Mouse (Mus musculus): Measurements from ENCODE around the gene Ccl27a. TPM values are rescaled to one million over a fixed set of nuclear protein-coding genes. Genes with fewer than 3 reads are reported as not detected.
"Not testable (repeated sequence)": the region's sequence is repeated elsewhere in the genome, so short reads cannot be mapped to it uniquely, and the experiment has no call there.

Ccl27a gene
- polyA plus RNA-seq, 1 experiment from 2014 or later, result 21.9 TPM

DNA sequence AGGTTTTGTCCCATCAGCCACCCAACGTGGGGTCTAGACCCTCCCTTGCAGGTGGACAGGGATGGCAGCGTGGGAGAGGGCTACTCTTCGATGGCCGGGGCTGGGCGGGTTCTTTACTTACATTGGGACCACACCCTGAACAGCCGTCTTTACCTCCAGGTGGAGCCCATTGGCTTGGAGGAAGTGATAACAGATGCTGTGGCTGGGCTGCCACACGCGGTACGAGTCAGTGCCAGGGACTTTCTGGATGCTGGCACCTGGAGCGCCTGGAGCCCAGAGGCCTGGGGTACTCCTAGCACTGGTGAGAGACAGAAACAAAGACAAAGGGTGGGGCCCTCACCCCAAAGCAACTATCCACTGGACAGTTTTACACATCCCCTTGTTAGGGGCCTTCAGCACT is 6.7 kb downstream of the Ccl27a start:
- not testable (repeated sequence) for H3K4me3 ChIP-seq (ENCODE audit: low read depth, low read length); ATAC-seq; H3K36me3 ChIP-seq (ENCODE audit: control insufficient read depth, insufficient read depth); H3K4me1 ChIP-seq (replicated peaks; ENCODE audit: control insufficient read depth, insufficient read depth, low read length); H3K4me2 ChIP-seq (replicated peaks; ENCODE audit: low read depth); H3K27me3 ChIP-seq (replicated peaks; ENCODE audit: control insufficient read depth, insufficient read depth, low read length); H3K9me3 ChIP-seq (ENCODE audit: control insufficient read depth); H3K27ac ChIP-seq (ENCODE audit: low read depth, low read length); H3K9ac ChIP-seq (ENCODE audit: low read depth, low read length)
- 55% methylated on average over 10 of the region's 10 CpGs for WGBS

DNA sequence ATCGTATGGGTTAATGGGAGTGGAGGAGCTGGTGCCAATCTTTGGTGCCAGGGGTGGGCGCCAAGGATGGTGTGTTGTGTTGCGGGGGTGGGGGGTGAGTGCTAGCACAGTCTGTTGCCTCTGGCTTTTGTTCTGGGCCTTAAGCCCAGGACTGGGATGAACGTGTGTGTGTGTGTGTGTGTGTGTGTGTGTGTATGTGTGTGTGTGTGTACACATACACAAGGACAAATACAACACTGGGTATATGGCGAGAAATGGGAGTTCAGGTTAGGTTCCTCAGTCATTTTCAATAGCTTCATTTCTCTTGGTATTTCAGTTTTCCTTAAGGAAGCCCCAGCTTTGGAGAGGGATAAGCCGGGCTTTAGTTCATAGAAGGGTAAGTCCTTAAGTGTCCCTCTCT is 10.9 kb downstream of the Ccl27a start:
- H3K4me2 ChIP-seq (replicated peaks; ENCODE audit: low read depth); H3K9me3 ChIP-seq (ENCODE audit: control insufficient read depth); H3K4me1 ChIP-seq (replicated peaks; ENCODE audit: control insufficient read depth, insufficient read depth, low read length); ATAC-seq; H3K4me3 ChIP-seq (ENCODE audit: low read depth, low read length); H3K27me3 ChIP-seq (replicated peaks; ENCODE audit: control insufficient read depth, insufficient read depth, low read length); H3K36me3 ChIP-seq (ENCODE audit: control insufficient read depth, insufficient read depth); H3K27ac ChIP-seq (ENCODE audit: low read depth, low read length); H3K9ac ChIP-seq (ENCODE audit: low read depth, low read length): not testable (repeated sequence)
- WGBS, result 69% methylated on average over 4 of the region's 6 CpGs

- not testable (repeated sequence) for H3K27ac ChIP-seq (ENCODE audit: low read depth, low read length); ATAC-seq; H3K4me1 ChIP-seq (replicated peaks; ENCODE audit: control insufficient read depth, insufficient read depth, low read length); H3K4me3 ChIP-seq (ENCODE audit: low read depth, low read length); H3K27me3 ChIP-seq (replicated peaks; ENCODE audit: control insufficient read depth, insufficient read depth, low read length); H3K36me3 ChIP-seq (ENCODE audit: control insufficient read depth, insufficient read depth); H3K9me3 ChIP-seq (ENCODE audit: control insufficient read depth)
- 0 out of 2 replicates have a peak overlapping the region, but pooled peaks have one; percentile 18 for H3K9ac ChIP-seq (ENCODE audit: low read depth, low read length)
- peak overlapping the region; percentile 68; the same call in 1 of the 2 replicates for H3K4me2 ChIP-seq (replicated peaks; ENCODE audit: low read depth)
- WGBS, result 58% methylated on average over 8 of the region's 8 CpGs
Measured at GRCm38 (mm10) chr4:41762688-41763114, 11.3 kb downstream of the Ccl27a start.

- peak overlapping the region; percentile 88; the same call in 1 of the 2 replicates for H3K27ac ChIP-seq (ENCODE audit: low read depth, low read length)
- no peak for TF ChIP-seq CTCF (IDR thresholded peaks at IDR 0.05; ENCODE audit: low read depth)
- no peaks in the 10 kb centered on the region for H3K9me3 ChIP-seq (ENCODE audit: control insufficient read depth)
Measured at GRCm38 (mm10) chr4:41762099-41762687, 11.9 kb downstream of the Ccl27a start.

DNA sequence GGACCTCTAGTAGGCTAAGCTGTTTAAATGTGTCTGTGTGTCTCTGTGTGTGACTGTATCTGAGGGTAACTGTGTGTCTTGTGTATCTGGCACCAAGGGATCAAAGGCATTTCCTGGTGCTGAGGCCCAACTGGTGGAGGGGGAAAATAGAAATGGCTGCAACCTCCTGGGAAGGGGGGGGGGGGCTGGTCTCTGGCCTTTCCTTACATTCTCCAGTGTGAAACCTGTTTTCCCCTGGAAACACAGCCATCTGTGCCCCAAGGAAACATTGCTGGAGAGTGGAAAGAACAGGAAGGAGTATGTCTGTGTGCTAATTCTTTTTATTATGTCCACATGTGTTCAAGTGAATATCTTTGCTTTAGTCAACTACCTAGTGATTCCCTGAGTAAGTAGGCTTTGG is 12.4 kb downstream of the Ccl27a start:
- H3K27ac ChIP-seq (ENCODE audit: low read depth, low read length), result peak overlapping the region; percentile 88
- no peaks in the 10 kb centered on the region for H3K27me3 ChIP-seq (replicated peaks; ENCODE audit: control insufficient read depth, insufficient read depth, low read length)
- no peak for TF ChIP-seq CTCF (IDR thresholded peaks at IDR 0.05; ENCODE audit: low read depth)
- peaks cover 10% of the 10 kb centered on the region; the same call in 1 of the 2 replicates for H3K4me1 ChIP-seq (replicated peaks; ENCODE audit: control insufficient read depth, insufficient read depth, low read length)
- peak overlapping the region; percentile 68 for H3K4me2 ChIP-seq (replicated peaks; ENCODE audit: low read depth)
- no peaks in the 10 kb centered on the region for H3K9me3 ChIP-seq (ENCODE audit: control insufficient read depth)
- H3K36me3 ChIP-seq (ENCODE audit: control insufficient read depth, insufficient read depth), result peaks cover 9% of the 10 kb centered on the region
- peak overlapping the region; percentile 18; the same call in 1 of the 2 replicates for H3K9ac ChIP-seq (ENCODE audit: low read depth, low read length)
- ATAC-seq, result no peak
- 0 out of 2 replicates have a peak overlapping the region, but pooled peaks have one; percentile 37 for H3K4me3 ChIP-seq (ENCODE audit: low read depth, low read length)

More at GRCm38 (mm10) chr4:41762099-41762687, 11.9 kb downstream of the Ccl27a start:
- 44% methylated on average over 8 of the region's 8 CpGs for WGBS
- Histone ChIP-seq H3K27me3 (replicated peaks; ENCODE audit: control insufficient read depth, insufficient read depth, low read length) (no peaks in the 10 kb centered on the region), H3K4me1 (replicated peaks; ENCODE audit: control insufficient read depth, insufficient read depth, low read length) (peaks cover 10% of the 10 kb centered on the region; the same call in 1 of the 2 replicates), H3K36me3 (ENCODE audit: control insufficient read depth, insufficient read depth) (peaks cover 6% of the 10 kb centered on the region), H3K4me3 (ENCODE audit: low read depth, low read length) (no peak overlapping the region), H3K4me2 (replicated peaks; ENCODE audit: low read depth) (peak overlapping the region; percentile 68; the same call in 1 of the 2 replicates), H3K9ac (ENCODE audit: low read depth, low read length) (peak overlapping the region; percentile 18; the same call in 1 of the 2 replicates)
- ATAC-seq, result no peak

- no peaks in the 10 kb centered on the region for H3K27me3 ChIP-seq (replicated peaks; ENCODE audit: control insufficient read depth, insufficient read depth, low read length)
- H3K4me1 ChIP-seq (replicated peaks; ENCODE audit: control insufficient read depth, insufficient read depth, low read length), result peaks cover 10% of the 10 kb centered on the region; the same call in 1 of the 2 replicates
- 71% methylated on average over 4 of the region's 4 CpGs for WGBS
- no peak for TF ChIP-seq CTCF (IDR thresholded peaks at IDR 0.05; ENCODE audit: low read depth)
- H3K36me3 ChIP-seq (ENCODE audit: control insufficient read depth, insufficient read depth), result peaks cover 9% of the 10 kb centered on the region
- 0 out of 2 replicates have a peak overlapping the region, but pooled peaks have one; percentile 35 for H3K9ac ChIP-seq (ENCODE audit: low read depth, low read length)
- H3K4me2 ChIP-seq (replicated peaks; ENCODE audit: low read depth), result peak overlapping the region; percentile 68
- peak overlapping the region; percentile 37 for H3K4me3 ChIP-seq (ENCODE audit: low read depth, low read length)
- H3K9me3 ChIP-seq (ENCODE audit: control insufficient read depth), result no peaks in the 10 kb centered on the region
- H3K27ac ChIP-seq (ENCODE audit: low read depth, low read length), result peak overlapping the region; percentile 88
- no peak for ATAC-seq
Measured at GRCm38 (mm10) chr4:41760911-41761310, 13.1 kb downstream of the Ccl27a start.

Data from intestine, postnatal 0 days (tissue).